Mouse (Mus musculus) heart, embryonic 11.5 days (tissue): ENCODE results near the gene Pex6. TPM values are rescaled to one million over a fixed set of nuclear protein-coding genes. Genes with fewer than 3 reads are reported as not detected.

Experiments used
- ATAC-seq: fragments of 200-750 bp; cut with Nextera tagmentation; replicated peaks from 2 replicates; pipeline ENCODE4 v1.8.0; 2017; ENCODE audit warnings: moderate library complexity; ENCODE audit not compliant: insufficient number of reproducible peaks, low FRiP score, low TSS enrichment
- H3K27ac ChIP-seq: fragments of 300-500 bp; sonication (generic); 2 replicates; pipeline ENCODE4 v1.5.1; 2014; ENCODE audit warnings: mild to moderate bottlenecking, low read depth, low read length
- H3K27me3 ChIP-seq: fragments of 300-500 bp; sonication (generic); 2 replicates; pipeline ENCODE4 v1.6.1; 2014; ENCODE audit warnings: mild to moderate bottlenecking, low read length, mixed read lengths; ENCODE audit not compliant: control insufficient read depth, insufficient read depth
- H3K36me3 ChIP-seq: fragments of 300-500 bp; sonication (generic); 2 replicates; pipeline ENCODE4 v1.6.1; 2014; ENCODE audit warnings: mild to moderate bottlenecking, low read length, moderate library complexity, mixed read lengths; ENCODE audit not compliant: control insufficient read depth, insufficient read depth
- H3K4me1 ChIP-seq: fragments of 300-500 bp; sonication (generic); 2 replicates; pipeline ENCODE4 v1.6.1; 2014; ENCODE audit warnings: low read length; ENCODE audit not compliant: control insufficient read depth, insufficient read depth
- H3K4me2 ChIP-seq: fragments of 300-500 bp; sonication (generic); 2 replicates; pipeline ENCODE4 v1.6.1; 2014; ENCODE audit warnings: mild to moderate bottlenecking, moderate library complexity
- H3K4me3 ChIP-seq: fragments of 300-500 bp; sonication (generic); 2 replicates; pipeline ENCODE4 v1.5.1; 2014; ENCODE audit warnings: low read depth, low read length
- H3K9ac ChIP-seq: fragments of 300-500 bp; sonication (generic); 2 replicates; pipeline ENCODE4 v1.6.1; 2014; ENCODE audit warnings: mild to moderate bottlenecking, low read depth, low read length, moderate library complexity
- H3K9me3 ChIP-seq: fragments of 300-500 bp; sonication (generic); replicated peaks from 2 replicates; pipeline ENCODE4 v1.6.1; 2016; ENCODE audit warnings: low read length; ENCODE audit not compliant: control insufficient read depth
- WGBS: fragments of 180-500 bp; shearing (Covaris S2); extraction: QIAGEN DNeasy Blood & Tissue Kit; methylation state at CpG from one replicate; pipeline ENCODE4 v1.1.7; 2014; ENCODE audit not compliant: insufficient replicate concordance; 5-methylcytosine and 5-hydroxymethylcytosine counted together
- polyA plus RNA-seq: library from polyadenylated mRNA; unstranded; fragments of >200 nt; fragmentation: Nextera tagmentation; extraction: Ambion mirVana; gene quantifications from 2 replicates; pipeline ENCODE4 v1.2.1, GENCODE M21; 2014

The Pex6 gene
- polyA plus RNA-seq, 1 experiment from 2014 or later = 9.0 TPM

- no peaks in the 10 kb centered on the region for H3K36me3 ChIP-seq
- H3K27ac ChIP-seq = no peak overlapping the region
- H3K4me1 ChIP-seq = no peaks in the 10 kb centered on the region
- no peak for ATAC-seq
- WGBS = 81% methylated on average over 7 of the region's 7 CpGs
- H3K4me2 ChIP-seq = no peak overlapping the region
- H3K27me3 ChIP-seq = no peaks in the 10 kb centered on the region
- H3K9me3 ChIP-seq = no peaks in the 10 kb centered on the region
- H3K9ac ChIP-seq = no peak overlapping the region
- no peak overlapping the region for H3K4me3 ChIP-seq
Measured at GRCm38 (mm10) chr17:46735287-46735686, 24.0 kb downstream of the Pex6 start.

- no peak for ATAC-seq
- no peak overlapping the region for H3K4me2 ChIP-seq
- 63% methylated on average over 10 of the region's 10 CpGs for WGBS
- no peak overlapping the region for H3K9ac ChIP-seq
- no peak overlapping the region for H3K27ac ChIP-seq
- H3K9me3 ChIP-seq = no peaks in the 10 kb centered on the region
- H3K27me3 ChIP-seq = no peaks in the 10 kb centered on the region
- no peak overlapping the region for H3K4me3 ChIP-seq
- H3K4me1 ChIP-seq = no peaks in the 10 kb centered on the region
- H3K36me3 ChIP-seq = no peaks in the 10 kb centered on the region
Measured at GRCm38 (mm10) chr17:46736160-46736559, 24.9 kb downstream of the Pex6 start.

DNA sequence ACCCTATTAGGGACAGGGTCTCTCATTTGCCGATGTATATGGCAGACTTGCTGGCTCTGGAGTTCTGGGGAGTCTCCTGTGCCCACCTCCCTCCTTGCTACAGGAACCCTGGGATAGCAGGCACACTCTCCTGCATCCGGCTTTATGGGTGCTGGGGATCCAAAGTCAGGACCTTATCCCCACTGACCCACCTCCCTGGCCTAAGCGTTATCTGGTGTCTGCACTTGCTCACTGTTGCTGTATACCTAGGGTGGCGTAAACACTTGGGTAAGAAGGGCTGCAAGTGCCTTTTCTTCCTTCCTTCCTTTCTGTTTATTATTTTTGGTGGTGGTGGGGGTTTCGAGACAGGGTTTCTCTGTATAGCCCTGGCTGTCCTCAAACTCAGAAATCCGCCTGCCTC, 30.0 kb downstream of the Pex6 start:
- Histone ChIP-seq H3K9me3 (no peaks in the 10 kb centered on the region), H3K9ac (no peak overlapping the region), H3K4me1 (no peaks in the 10 kb centered on the region), H3K4me3 (no peak overlapping the region), H3K27me3 (no peaks in the 10 kb centered on the region), H3K4me2 (0 out of 2 replicates have a peak overlapping the region, but pooled peaks have one; percentile 12), H3K36me3 (peaks cover 2% of the 10 kb centered on the region; the same call in 1 of the 2 replicates), H3K27ac (peak overlapping the region; percentile 54; the same call in 1 of the 2 replicates)
- ATAC-seq = peak; percentile 77; the same call in 1 of the 2 replicates
- WGBS = 71% methylated on average over 6 of the region's 6 CpGs

GRCm38 (mm10) chr17:46742986-46743385, 31.7 kb downstream of the Pex6 start:
- H3K36me3 ChIP-seq = peaks cover 2% of the 10 kb centered on the region; the same call in 1 of the 2 replicates
- 84% methylated on average over 9 of the region's 9 CpGs for WGBS
- ATAC-seq = no peak

DNA sequence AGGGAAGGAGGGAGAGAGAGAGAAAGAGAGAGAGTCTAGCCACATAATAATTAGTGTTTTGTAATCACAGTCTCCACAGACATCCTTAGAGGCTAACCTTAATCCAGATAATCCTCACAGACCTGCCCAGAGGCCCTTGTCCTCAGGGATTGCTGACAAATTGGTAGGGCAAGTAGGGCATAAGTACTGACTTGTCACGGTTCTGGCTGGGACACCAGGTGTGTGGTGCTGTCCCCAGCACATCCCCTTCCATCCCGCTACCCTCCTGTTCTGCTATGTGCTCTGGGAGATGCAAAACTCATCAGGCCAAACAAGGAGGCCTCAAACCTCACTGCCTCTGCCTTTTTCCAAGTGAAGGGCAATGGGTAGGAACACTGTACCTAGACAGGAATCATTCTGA, 34.2 kb downstream of the Pex6 start:
- Histone ChIP-seq H3K4me2 (no peak overlapping the region), H3K9me3 (no peaks in the 10 kb centered on the region), H3K9ac (no peak overlapping the region), H3K4me3 (no peak overlapping the region), H3K4me1 (no peaks in the 10 kb centered on the region), H3K27me3 (no peaks in the 10 kb centered on the region), H3K27ac (no peak overlapping the region), H3K36me3 (peaks cover 2% of the 10 kb centered on the region; the same call in 1 of the 2 replicates)
- WGBS = 93% methylated on average over 2 of the region's 2 CpGs
- ATAC-seq = no peak

More at GRCm38 (mm10) chr17:46742986-46743385, 31.7 kb downstream of the Pex6 start:
- Histone ChIP-seq H3K27ac (no peak overlapping the region), H3K27me3 (no peaks in the 10 kb centered on the region), H3K9ac (no peak overlapping the region), H3K9me3 (no peaks in the 10 kb centered on the region), H3K4me2 (no peak overlapping the region), H3K4me3 (no peak overlapping the region), H3K4me1 (no peaks in the 10 kb centered on the region)

GRCm38 (mm10) chr17:46747234-46747633, 36.0 kb downstream of the Pex6 start:
- no peak overlapping the region for H3K27ac ChIP-seq
- H3K4me3 ChIP-seq = no peak overlapping the region
- no peak overlapping the region for H3K4me2 ChIP-seq
- H3K9me3 ChIP-seq = no peaks in the 10 kb centered on the region
- H3K36me3 ChIP-seq = peaks cover 2% of the 10 kb centered on the region; the same call in 1 of the 2 replicates
- ATAC-seq = no peak
- no peak overlapping the region for H3K9ac ChIP-seq
- WGBS = 81% methylated on average over 8 of the region's 8 CpGs
- H3K27me3 ChIP-seq = no peaks in the 10 kb centered on the region
- peaks cover 4% of the 10 kb centered on the region for H3K4me1 ChIP-seq

DNA sequence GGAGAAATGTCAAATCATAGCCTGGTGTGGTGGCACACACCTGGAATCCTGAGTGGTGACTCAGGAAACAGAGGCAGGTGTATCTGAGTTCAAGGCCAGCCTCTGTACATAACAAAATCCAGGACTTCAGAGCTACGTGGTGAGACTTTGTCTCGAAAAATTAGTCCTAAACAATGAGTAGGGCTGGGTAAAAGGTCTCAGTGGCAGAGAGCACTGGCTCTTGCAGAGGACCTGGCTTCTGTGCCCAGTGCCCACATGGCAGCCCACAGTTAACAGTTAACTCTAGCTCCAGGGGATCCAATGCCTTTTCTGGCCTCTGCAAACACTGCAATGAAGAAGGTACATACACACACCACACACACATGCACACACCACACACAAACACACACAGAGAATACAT, 36.5 kb downstream of the Pex6 start:
- Histone ChIP-seq H3K36me3 (peaks cover 2% of the 10 kb centered on the region; the same call in 1 of the 2 replicates), H3K4me3 (no peak overlapping the region), H3K27me3 (no peaks in the 10 kb centered on the region), H3K9me3 (no peaks in the 10 kb centered on the region), H3K4me2 (no peak overlapping the region), H3K27ac (no peak overlapping the region), H3K9ac (no peak overlapping the region), H3K4me1 (peaks cover 7% of the 10 kb centered on the region)
- 92% methylated on average over 2 of the region's 2 CpGs for WGBS
- no peak for ATAC-seq

DNA sequence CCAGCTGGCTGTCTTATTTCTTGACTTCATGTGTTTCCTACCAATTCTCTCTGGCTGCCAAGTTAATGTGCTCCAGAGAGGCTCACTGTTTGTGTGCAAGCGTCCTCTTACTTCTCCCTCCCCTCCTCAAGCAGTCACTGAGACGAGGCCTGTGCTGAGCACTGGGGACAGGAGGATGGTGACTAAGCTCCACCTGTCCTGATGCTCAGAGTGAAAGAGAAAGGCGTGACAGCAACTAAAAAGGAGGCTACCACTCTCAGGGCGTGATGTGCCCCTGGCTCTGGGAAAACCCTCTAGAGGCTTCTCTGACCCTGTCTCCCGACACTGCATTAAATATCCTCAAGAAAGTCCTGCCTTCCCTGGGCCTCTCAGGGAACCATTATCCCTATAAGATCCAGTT, 38.0 kb downstream of the Pex6 start:
- H3K36me3 ChIP-seq = no peaks in the 10 kb centered on the region; the same call in 1 of the 2 replicates
- ATAC-seq = no peak
- H3K27me3 ChIP-seq = no peaks in the 10 kb centered on the region
- H3K27ac ChIP-seq = no peak overlapping the region
- H3K9me3 ChIP-seq = no peaks in the 10 kb centered on the region
- no peak overlapping the region for H3K9ac ChIP-seq
- H3K4me3 ChIP-seq = no peak overlapping the region
- no peak overlapping the region for H3K4me2 ChIP-seq
- 85% methylated on average over 5 of the region's 5 CpGs for WGBS
- peaks cover 7% of the 10 kb centered on the region for H3K4me1 ChIP-seq

GRCm38 (mm10) chr17:46750580-46750979, 39.3 kb downstream of the Pex6 start:
- Histone ChIP-seq H3K9ac (peak overlapping the region; percentile 77; the same call in 1 of the 2 replicates), H3K27me3 (no peaks in the 10 kb centered on the region), H3K4me2 (peak overlapping the region; percentile 75), H3K27ac (no peak overlapping the region), H3K36me3 (no peaks in the 10 kb centered on the region), H3K4me3 (no peak overlapping the region; the same call in 1 of the 2 replicates), H3K9me3 (no peaks in the 10 kb centered on the region; the same call in 1 of the 2 replicates), H3K4me1 (peaks cover 7% of the 10 kb centered on the region)
- 89% methylated on average over 4 of the region's 4 CpGs for WGBS
- no peak for ATAC-seq
